Mouse (Mus musculus) erythroblast, embryonic 14.5 days (primary cell): ENCODE data around the gene Gpt2.

Source experiments
- GATA1 ChIP-seq: IDR thresholded peaks from 2 replicates; pipeline ENCODE4 v1.6.1; 2012; ENCODE audit warnings: low read length, inconsistent platforms, mixed read lengths
- TAL1 ChIP-seq: IDR thresholded peaks from 3 replicates; pipeline ENCODE4 v1.6.1; 2012; ENCODE audit warnings: low read length, inconsistent platforms, mixed read lengths

- TF ChIP-seq GATA1 = no peak
- TF ChIP-seq TAL1 = no peak
These were observed 12.7 kb upstream of the Gpt2 start for GRCm38 (mm10) chr8:85479710-85480109.
